Mouse (Mus musculus) adrenal gland, postnatal 36 days (tissue): Measurements from ENCODE around the gene Olfr13. TPM values are rescaled to one million over a fixed set of nuclear protein-coding genes. Genes with fewer than 3 reads are reported as not detected.
"Not testable (repeated sequence)": the region's sequence is repeated elsewhere in the genome, so short reads cannot be mapped to it uniquely, and the experiment has no call there.

Source experiments
- DNase-seq, 2 experiments: peaks; one replicate each; pipeline ENCODE4 v3.0.0; 2021; ENCODE audit warnings: mixed read lengths in 1 of 2
- long read RNA-seq, 2 experiments: library from polyadenylated mRNA; stranded (forward); transcript quantifications; one replicate each; pipeline ENCODE4 v2.0.0; 2021; ENCODE audit warnings: borderline sequencing depth in 2 of 2
- total RNA-seq, 2 experiments: library from RNA; stranded (reverse); gene quantifications; 2 replicates each; pipeline ENCODE4 v1.2.3; 2021

Olfr13 gene
- total RNA-seq = not detected
- long read RNA-seq, experiment 1 = 0 reads
- long read RNA-seq, experiment 2 = 0 reads

DNA sequence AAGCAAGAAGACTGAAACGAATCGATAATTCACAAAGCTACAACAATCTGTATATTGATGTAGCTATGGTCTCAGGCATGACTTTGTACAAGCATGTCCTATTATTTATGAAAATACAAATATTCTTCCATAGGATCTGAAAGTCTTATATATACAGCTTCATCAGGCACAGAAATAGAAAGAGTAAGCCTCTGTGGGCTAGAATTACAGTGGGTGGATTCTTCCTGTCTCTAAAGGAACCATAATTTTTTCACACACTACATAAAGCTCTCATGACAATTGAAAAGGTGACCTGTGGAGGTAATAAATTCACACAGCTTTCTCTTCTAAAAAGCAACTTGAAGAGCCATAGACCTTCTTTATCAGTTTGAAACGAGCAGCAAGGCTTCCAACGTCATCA is at the start of gene Olfr13:
TSS of gene Olfr13 (plus strand) at position 301 of the 400 bp plus-strand sequence.
- no peak for DNase-seq

DNA sequence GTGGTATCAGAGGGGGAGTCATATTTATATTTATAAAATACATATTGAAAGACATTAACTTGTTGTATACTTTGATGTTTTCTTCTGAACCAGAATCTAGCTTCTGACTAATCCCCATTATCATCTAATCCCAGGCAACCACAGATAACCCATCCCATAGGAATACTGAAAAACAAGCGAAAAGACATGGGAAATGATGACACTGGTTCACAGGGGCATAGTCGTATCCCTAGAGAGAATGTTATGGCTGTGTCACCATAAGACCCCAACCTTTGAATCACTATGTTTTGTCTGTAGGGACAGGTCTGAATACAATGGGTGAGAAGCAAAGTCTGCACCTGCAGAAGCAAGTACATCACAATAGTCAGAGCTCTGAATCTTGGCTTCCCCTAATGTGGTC is 25.7 kb upstream of the Olfr13 start, which contains the start of gene Olfr237-ps1:
TSS of gene Olfr237-ps1 (plus strand) at position 301 of the 400 bp plus-strand sequence.
- DNase-seq = not testable (repeated sequence)

DNA sequence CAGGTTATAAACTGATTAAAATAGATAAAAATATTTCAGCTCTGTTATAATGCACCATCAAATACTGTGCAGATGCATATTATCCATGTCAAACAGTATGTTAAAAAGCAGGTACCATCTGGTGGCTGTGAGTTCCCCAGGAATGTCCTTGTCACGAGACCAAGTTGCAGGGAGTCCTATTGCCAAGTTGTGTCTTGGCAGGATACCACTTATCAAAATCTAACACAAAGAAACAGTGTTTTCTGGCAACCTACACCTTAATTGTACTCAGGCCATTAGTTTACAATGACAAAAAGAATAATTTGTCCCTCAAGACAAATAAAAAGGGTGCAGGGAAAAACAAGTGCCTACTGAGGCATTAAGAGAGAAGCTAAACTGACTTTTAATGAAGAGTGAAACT is 12.4 kb upstream of the Olfr13 start:
- DNase-seq = no peak

DNA sequence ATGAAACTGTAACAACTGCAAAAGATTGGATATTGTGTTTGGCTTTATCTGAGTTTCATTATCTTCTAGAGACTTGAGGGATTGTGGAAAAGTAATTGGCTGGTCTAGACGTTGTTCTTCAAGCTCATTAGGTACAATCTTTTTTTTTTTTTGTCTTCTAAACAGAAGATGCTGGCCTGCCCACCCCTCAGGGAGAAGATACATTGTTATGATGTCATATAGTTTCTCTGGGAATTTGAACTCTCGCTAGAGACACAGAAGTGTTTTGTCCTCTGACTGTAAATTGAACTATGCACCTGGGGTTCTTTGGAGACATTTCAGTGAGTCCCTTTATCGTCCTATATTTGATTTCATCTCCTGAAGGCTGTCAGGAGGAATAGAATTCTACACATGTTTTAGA is 9.0 kb upstream of the Olfr13 start, which contains the start of gene Olfr437:
TSS of gene Olfr437 (plus strand) at position 301 of the 400 bp plus-strand sequence.
- no peak for DNase-seq

DNA sequence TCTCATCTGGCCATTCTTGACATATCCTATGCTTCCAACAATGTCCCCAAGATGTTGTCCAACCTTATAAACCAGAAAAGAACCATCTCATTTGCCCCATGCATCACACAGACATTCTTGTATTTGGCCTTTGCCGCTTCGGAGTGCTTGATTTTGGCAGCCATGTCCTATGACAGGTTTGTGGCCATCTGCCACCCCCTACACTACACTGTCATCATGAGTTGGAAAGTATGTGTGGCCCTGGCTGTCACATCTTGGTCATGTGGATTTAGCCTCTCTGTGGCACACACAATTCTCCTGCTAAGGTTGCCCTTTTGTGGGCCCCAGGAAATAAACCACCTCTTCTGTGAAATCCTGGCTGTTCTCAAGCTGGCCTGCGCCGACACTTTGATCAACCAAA is 4.7 kb upstream of the Olfr13 start:
- DNase-seq = no peak

DNA sequence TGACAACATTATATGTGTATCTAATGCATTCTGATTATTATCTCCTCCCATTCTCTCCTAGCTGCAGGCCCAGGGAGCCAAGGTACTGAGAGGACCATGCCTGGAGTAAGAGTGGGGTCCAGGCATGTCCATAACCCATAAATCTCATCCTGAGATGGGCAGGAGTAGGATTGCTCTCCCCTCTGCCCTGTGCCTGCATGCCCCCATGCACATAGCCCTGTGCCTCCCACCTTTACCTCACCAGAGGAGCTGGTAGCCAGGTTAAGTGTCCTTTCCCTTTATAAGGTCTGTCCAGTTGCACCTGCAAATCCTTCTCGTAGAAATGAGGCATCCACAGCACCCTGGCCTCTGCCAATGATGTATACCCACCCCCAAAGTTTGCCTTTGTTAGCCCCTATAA is 6.2 kb downstream of the Olfr13 start:
- no peak for DNase-seq

DNA sequence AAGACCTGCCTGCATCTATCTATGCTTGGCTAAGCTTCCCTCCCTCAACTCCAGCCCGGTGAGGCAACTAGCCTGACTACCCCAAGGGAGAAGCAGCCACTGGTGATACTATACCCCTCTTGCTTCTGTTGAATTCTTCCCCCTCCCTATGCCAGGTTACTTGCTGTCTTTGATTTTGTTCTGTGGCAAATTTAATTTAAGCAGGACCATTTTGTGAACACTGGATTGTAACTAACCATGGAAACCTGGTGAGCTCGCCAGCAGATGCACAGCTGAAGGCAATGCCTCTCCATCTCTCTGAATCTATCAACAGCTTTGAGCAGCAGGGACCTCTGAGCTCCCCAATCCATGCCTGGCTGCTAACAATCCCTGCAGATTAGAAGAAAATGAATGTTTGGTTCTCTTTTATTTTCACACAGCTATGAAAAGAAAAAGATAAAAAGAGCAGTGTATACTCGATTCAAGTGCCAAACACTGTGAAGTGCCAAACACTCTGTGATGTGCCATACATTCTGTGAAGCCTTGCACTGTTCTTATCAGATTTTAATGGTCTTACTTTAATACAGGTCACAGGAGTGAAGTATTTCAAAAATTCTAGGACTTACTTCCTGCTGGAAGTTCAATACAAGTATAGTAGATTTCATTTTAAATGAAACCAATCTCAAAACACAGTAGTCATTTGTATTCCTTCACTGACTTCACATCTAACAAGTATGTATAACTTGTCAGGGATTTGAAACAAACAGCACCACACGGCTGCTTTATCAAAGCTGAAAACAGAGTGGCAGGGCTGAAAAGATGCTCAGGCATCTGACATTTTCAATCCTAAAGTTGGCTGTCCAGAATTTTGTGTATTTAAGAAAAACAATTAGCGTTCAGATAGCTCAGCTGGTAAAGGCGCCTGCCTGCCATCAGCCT is 6.9 kb downstream of the Olfr13 start:
- DNase-seq = no peak

DNA sequence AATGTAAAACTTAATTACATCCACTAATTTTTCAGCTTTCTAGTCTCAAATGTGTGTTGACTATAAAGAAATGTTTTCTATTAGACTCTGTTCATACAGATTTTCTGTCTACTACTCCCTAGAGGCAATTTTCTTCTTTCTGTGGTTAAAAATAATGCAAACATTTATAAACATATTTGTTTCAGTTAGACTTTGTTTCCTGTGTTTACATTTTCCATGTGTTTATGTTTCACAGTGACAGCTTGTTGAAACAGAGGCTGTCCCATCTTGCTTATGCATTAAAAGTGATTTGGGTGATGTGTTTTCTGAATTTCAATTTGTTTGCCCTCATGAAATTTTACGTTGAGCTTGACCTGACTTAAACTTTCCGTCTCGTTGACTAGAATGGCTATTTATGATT is 19.0 kb downstream of the Olfr13 start:
- no peak for DNase-seq

DNA sequence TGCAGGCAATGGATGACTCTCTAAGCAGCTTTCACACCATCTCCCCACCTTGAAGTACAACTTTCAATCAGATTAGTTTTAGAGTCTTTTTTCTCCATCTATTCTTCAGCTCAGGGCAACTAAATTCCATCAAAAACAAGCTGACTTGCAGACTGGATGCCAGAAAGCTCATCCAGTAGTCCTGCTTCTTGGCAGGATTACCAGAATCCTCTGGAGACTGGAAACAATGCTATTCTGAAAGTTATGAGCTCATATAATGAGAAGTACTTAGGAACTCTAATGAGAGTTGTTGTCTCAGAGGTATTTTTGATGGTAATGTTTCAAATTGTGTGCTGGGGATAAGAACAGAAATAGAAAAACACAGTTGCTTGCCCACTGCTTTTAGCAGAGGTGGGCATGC is 24.8 kb downstream of the Olfr13 start, which contains the start of gene Olfr435:
TSS of gene Olfr435 (plus strand) at position 366 of the 400 bp plus-strand sequence.
- DNase-seq = no peak

DNA sequence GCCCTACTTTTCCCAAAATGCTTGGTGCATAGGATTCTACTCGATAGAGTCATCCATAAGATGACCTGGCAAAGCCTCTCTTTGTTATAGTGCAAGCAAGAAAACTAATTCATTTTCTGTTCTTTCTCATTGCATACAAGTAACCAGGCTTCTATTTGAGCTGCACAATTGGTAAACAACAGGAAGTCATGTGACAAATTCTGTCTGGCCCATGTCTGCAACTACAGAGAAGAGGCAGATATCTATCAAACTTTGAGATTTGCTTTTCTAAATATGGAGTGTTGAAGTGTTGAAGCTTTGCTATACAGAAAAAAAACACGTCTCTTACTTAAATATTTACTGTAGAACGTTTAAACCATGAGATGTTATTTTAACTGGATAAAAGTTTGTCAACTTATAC is 26.2 kb downstream of the Olfr13 start:
- DNase-seq = no peak

DNA sequence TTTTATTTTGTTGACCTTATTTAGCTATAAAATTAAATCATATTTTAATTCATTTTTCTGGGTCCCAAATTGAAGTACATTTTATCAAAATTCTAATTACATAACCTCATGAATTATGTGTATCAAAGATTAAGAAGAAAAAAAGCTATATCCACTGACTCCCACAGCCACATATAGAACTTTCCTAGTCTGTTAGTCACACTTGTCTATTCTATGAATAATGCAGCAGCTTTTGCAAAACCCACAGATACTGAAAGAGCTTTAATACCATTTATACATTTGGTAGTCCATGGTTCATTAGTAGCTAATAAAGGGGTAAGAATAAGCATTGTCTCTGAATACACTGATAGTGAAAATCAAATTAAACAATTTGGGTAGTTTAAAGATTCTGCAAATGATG is 30.8 kb downstream of the Olfr13 start:
- DNase-seq = no peak

DNA sequence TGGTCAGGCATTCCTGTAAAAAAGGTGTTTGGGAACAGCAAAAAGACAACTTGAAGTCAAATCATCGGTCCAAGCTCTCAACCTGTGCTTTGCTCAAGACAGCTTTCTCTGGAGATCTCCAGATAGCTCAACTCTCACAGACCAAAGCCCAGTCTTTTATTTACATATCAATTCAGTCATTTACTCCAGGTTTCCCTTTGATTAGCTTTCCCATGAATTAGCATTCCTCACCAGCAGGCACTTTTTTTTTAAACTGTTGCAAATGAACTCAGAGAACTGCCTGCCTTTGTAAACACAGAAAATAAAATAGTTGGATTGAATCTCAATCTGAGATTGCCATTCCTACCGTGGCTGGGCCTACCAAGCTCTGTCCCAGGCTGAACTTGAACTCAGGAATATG is 33.4 kb downstream of the Olfr13 start:
- no peak for DNase-seq

DNA sequence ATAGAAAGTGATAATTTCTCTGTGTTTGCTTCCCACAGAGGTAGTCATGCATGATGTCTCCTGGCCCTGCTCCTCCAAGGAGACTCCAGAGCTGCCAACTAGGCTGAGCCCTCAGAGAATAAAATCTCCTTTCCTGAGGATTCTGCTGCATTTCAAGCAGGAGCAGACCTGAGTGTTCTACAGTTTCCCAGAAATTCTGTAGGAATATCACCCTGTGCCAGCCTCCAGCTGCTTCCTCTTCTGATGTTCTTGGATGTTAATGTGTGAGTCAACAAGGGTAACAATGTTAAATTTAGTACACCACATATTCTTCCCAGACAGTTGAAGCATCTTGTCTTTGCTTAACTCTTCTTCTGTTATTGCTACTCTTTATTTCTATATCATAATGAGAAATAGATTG is 40.9 kb downstream of the Olfr13 start, which contains the start of gene Olfr434:
TSS of gene Olfr434 (plus strand) at position 149 of the 400 bp plus-strand sequence.
- DNase-seq = not testable (repeated sequence)

Other genes starting within 250 kb of the Olfr13 start
- gene Olfr444, start 223.1 kb upstream of the Olfr13 start, total RNA-seq = not detected
- gene Olfr441, start 65.8 kb upstream of the Olfr13 start, total RNA-seq = not detected
- not detected for gene Olfr237-ps1, start 25.6 kb upstream of the Olfr13 start, total RNA-seq
- not detected for gene Olfr437, start 8.9 kb upstream of the Olfr13 start, total RNA-seq
- gene Olfr435, start 25.0 kb downstream of the Olfr13 start, total RNA-seq = not detected
- not detected for gene Olfr434, start 40.9 kb downstream of the Olfr13 start, total RNA-seq
- gene Olfr47, start 59.4 kb downstream of the Olfr13 start, total RNA-seq = not detected
- gene Arhgef5, start 93.4 kb downstream of the Olfr13 start, total RNA-seq = 10 to 100 TPM; 15.5 to 17.8 TPM
- gene Nobox, start 137.4 kb downstream of the Olfr13 start, total RNA-seq = not detected